Comparison of ENCODE assay signal across 8 mouse cellular contexts in the genomic region with DNA sequence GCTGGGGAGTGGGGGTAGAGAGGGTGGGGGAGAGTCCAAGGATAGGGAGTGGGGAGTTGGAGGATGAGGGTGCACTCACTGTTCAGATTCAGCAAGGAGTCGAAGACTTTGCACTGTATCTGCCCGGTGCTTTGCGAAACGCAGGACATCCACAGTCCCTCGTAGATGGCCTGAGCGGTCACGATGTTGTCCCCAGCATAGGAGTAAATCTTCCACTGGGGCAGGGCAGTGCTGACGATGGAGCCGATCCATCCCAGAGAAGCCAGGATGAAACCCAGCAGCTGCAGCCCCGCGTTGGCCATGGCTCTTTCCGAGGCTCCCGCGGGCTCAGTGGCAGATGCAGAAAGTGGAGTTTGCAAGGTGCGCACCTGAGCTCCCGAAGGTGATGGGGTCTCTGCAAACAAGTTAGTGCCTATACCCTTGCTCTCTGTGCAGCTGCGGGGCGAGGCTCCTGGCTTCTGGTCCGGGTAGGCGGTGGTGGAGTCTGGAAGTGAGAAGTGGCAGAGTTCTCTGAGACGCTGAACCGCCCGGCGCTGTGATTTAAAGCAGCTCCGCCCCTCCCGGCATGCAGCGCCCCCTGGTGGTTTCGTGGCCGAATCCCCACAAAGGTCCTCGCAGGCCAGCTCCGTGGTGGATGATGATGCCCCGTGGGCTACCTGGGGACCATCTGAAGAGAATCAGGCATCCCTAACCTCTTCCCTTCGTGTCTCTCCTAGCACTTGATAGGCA. TPM values are rescaled to one million over a fixed set of nuclear protein-coding genes. Genes with fewer than 3 reads are reported as not detected.
DNase-seq lines count a peak whose midpoint lies in the region; ATAC-seq and TF ChIP-seq lines count a peak whose summit lies in the region.

Cldn1 (minus strand) TSS at position 517 of the 729 bp plus-strand sequence.

- peak within 1 kb of the TSS; percentile 35 for H3K4me3 ChIP-seq in hindbrain, embryonic 11.5 days (ENCODE audit: low read depth, low read length)
- peak within 1 kb of the TSS; percentile 41 for H3K4me3 ChIP-seq in lung, postnatal 0 days (ENCODE audit: low read depth, low read length)
- peak within 1 kb of the TSS; percentile 13 for H3K4me3 ChIP-seq in thymus, adult 2 months (ENCODE audit: control insufficient read depth, insufficient read depth, low read length)

- TF ChIP-seq EP300 in lung, postnatal 0 days (IDR thresholded peaks at IDR 0.05), result no peak

- DNase-seq in Muller cell, postnatal 12 days (ENCODE audit: inconsistent ontology term), result peak; percentile 82
- peak; percentile 84 to 92 for DNase-seq in cerebellum, postnatal 14 days
- peak; percentile 24 to 71 for DNase-seq in frontal cortex, postnatal 14 days (ENCODE audit: low spot score in 2 of 2)
- DNase-seq in hindbrain, embryonic 11.5 days (ENCODE audit: low spot score), result peak; percentile 92
- DNase-seq in layer of hippocampus, postnatal 10 days (ENCODE audit: low spot score in 2 of 2), result peak; percentile 90 to 91
- peak; percentile 87 for DNase-seq in lung, postnatal 0 days (ENCODE audit: low spot score)
- peak; percentile 86 for DNase-seq in ovary, postnatal 10 days (ENCODE audit: low spot score)
- DNase-seq in thymus, adult 2 months, result peak; percentile 63

- H3K9ac ChIP-seq in hindbrain, embryonic 11.5 days (ENCODE audit: low read depth, low read length), result peak within 1 kb of the TSS; percentile 40; the same call in 1 of the 2 replicates
- peak within 1 kb of the TSS; percentile 41 for H3K9ac ChIP-seq in lung, postnatal 0 days (replicated peaks; ENCODE audit: low read depth)

- ATAC-seq in hindbrain, embryonic 11.5 days (ENCODE audit: low FRiP score), result peak; percentile 91
- peak; percentile 85 for ATAC-seq in lung, postnatal 0 days

- TF ChIP-seq POLR2A in thymus, adult 2 months (IDR thresholded peaks at IDR 0.05; ENCODE audit: control insufficient read depth, extremely low read depth, insufficient read depth, low read length, poor library complexity), result no peak

- no peaks in the 10 kb centered on the region for H3K36me3 ChIP-seq in hindbrain, embryonic 11.5 days (ENCODE audit: control insufficient read depth, insufficient read depth, low read length)
- H3K36me3 ChIP-seq in lung, postnatal 0 days (ENCODE audit: insufficient read depth, low read length), result no peaks in the 10 kb centered on the region
- no peaks in the 10 kb centered on the region for H3K36me3 ChIP-seq in thymus, adult 2 months (ENCODE audit: control insufficient read depth, insufficient read depth, low read length)

- peak within 1 kb of the TSS; percentile 82 for H3K4me2 ChIP-seq in hindbrain, embryonic 11.5 days (replicated peaks; ENCODE audit: low read depth, low read length)
- H3K4me2 ChIP-seq in lung, postnatal 0 days (replicated peaks; ENCODE audit: low read depth, low read length), result peak within 1 kb of the TSS; percentile 75

- TF ChIP-seq CTCF in lung, postnatal 0 days (IDR thresholded peaks at IDR 0.05), result peak; percentile 91
- TF ChIP-seq CTCF in thymus, adult 2 months (IDR thresholded peaks at IDR 0.05; ENCODE audit: borderline replicate concordance, control insufficient read depth, extremely low read depth, insufficient read depth, low read length, poor library complexity), result peak; percentile 61; the same call in 1 of the 2 replicates

- H3K4me1 ChIP-seq in hindbrain, embryonic 11.5 days (replicated peaks; ENCODE audit: control insufficient read depth, insufficient read depth, low read length), result no peaks in the 10 kb centered on the region
- no peaks in the 10 kb centered on the region for H3K4me1 ChIP-seq in lung, postnatal 0 days (ENCODE audit: insufficient read depth, low read depth, low read length)
- H3K4me1 ChIP-seq in thymus, adult 2 months (replicated peaks; ENCODE audit: control insufficient read depth, insufficient read depth, low read length), result 0 out of 2 replicates have a peak, but pooled peaks cover 4% of the 10 kb centered on the region

- H3K27ac ChIP-seq in hindbrain, embryonic 11.5 days (ENCODE audit: low read depth, low read length), result no peak within 1 kb of the TSS
- H3K27ac ChIP-seq in lung, postnatal 0 days (ENCODE audit: low read length), result no peak within 1 kb of the TSS
- H3K27ac ChIP-seq in thymus, adult 2 months (ENCODE audit: control insufficient read depth, insufficient read depth, low read length), result no peak within 1 kb of the TSS

- H3K9me3 ChIP-seq in hindbrain, embryonic 11.5 days (ENCODE audit: control insufficient read depth, low read length), result no peaks in the 10 kb centered on the region
- H3K9me3 ChIP-seq in lung, postnatal 0 days (ENCODE audit: low read length), result no peaks in the 10 kb centered on the region

- 4% methylated on average over 33 of the region's 33 CpGs for WGBS in hindbrain, embryonic 11.5 days
- WGBS in lung, postnatal 0 days, result 4% methylated on average over 33 of the region's 33 CpGs
- WGBS in thymus, adult 2 months, result 8% methylated on average over 33 of the region's 33 CpGs

- no peaks in the 10 kb centered on the region for H3K27me3 ChIP-seq in hindbrain, embryonic 11.5 days (ENCODE audit: control insufficient read depth, insufficient read depth, low read length)
- H3K27me3 ChIP-seq in lung, postnatal 0 days (replicated peaks; ENCODE audit: insufficient read depth, low read length), result no peaks in the 10 kb centered on the region
- no peaks in the 10 kb centered on the region for H3K27me3 ChIP-seq in thymus, adult 2 months (ENCODE audit: control insufficient read depth, insufficient read depth, low read length)

RNA-seq across cellular contexts. Expression of gene Cldn1, which starts in this region (rescaled TPM):
- polyA plus RNA-seq in hindbrain, embryonic 11.5 days (2014; fragmentation: Nextera tagmentation; extraction: Ambion mirVana), result 10.6 and 12.3 TPM in 2 replicates
- 1 to 10 TPM; 3.6 to 4.3 TPM for total RNA-seq in layer of hippocampus, postnatal 10 days (2021)
- 7.0 and 8.0 TPM in 2 replicates for polyA plus RNA-seq in lung, postnatal 0 days (2015; fragmentation: Nextera tagmentation; extraction: Ambion mirVana)
- 7.8 and 10.5 TPM in 2 replicates for polyA plus RNA-seq in thymus, adult 2 months (2012; rRNA removed)
